Mouse (Mus musculus) urinary bladder, postnatal 36 days (tissue): ENCODE results near the gene Rgs6.

ENCODE experiments used
- DNase-seq, 2 experiments: peaks; one replicate each; pipeline ENCODE4 v3.0.0; 2022; ENCODE audit warnings: low spot score in 2 of 2, mixed read lengths in 1 of 2

Gene Rgs6

DNA sequence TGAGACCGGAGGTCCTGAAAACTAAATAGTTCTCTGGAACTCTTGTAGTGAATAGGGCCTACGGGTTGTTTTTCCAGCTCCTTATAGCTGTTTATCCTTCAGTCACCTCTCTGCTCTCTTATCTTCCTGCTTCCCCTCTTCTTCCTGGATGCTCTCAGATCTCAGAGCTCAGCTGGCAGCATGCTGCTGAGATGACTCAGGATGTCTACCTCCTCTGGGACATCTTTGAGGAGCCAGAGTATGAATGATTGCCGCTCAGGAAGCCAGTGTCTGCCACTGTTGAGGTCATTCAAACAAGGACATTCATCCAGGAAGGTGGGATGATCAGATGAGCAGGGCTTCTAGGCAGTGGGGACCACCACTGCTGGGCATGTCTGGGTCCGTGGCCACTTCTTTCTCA, 498.9 kb downstream of the Rgs6 start:
- no peak for DNase-seq

DNA sequence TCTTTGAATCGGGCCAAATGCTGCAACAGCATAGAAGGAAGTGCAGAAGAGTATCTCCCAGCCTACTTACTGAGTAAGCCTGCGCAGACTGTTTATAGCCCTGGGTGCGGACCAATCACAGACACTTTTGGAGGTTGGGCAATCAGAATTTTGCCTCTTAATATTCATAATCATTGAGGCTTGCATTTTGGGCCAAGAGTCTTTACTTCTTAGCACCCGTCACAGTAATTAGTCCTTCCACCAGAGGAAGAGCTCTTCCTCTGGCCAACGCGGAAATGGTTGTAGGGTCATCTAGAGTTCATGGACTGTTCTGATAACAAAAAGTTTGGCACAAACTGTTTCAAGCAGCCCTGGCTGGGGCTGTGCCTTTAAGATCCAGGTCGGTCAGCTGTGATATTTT, 499.5 kb downstream of the Rgs6 start:
- no peak for DNase-seq

DNA sequence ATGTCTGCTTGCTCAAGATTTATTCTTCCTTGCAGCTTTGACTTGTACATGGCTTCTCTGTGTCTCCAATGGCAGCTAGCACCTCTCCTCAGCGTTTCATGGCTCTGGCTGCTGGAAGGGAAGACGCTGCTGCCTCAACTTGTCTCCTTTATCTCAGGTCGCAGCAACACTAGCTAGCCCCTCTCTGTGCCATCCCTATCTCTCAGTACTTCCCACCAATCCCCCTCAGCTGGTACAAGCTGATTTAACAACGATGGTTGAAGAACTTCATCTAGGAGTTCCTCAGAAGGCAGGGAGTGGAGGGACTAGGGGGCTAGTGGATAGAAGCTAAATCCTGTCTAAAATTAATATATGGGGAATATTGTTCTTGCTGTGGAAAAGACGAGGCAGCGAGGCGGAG, 503.9 kb downstream of the Rgs6 start:
- no peak for DNase-seq

DNA sequence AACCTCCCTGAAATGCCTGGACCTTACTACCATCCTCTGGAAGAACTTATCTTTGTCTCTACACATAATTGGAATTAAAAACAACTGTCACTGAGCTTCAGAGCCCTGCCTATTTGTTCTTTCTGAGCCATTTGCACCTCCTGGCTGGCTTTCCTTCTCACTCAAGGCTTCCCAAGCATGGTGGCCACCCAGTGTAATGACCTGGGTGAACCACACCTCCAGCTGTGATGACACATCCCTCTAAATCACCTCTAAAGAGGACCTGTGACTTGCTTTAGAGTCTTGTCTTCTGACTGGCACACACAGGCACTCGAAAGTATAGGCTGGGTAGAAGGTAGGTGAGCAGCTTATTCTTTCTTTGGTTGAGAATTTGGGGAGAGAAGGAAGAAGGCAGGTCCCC, 509.7 kb downstream of the Rgs6 start:
- DNase-seq: no peak

DNA sequence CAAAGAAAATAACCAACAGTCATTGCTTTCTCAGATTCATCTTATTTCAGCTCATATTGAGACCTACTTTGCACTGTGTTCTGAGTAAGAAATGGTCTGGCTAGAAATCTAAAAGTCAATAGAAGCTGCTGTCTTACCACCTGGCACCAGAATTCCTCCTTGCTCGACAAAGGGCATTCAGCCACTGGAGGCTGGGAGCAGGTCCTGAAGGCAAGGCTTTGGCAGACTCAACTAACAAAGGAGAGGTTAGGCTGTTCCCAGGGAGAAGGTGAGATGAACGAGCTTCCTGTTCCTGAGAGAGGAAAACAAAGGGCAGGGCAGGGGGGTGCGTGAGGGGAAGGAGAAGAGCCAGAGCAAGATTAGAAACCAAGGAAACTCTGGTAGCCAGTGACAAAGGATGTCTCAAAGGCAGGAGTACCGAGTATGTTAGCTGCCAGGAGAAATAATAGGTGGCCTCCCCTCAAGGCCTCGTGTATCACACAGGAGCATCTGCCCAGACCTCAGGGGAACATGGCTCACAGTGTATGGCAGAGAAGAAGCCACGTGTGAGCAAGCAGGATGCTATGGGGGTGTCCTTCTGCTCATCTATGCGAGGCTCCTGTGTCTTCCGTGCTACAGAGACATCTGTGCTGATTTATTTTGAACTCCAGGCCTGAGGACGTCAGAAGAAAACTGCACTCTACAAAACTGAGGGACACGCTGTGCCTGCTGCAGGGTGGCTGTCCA, 510.7 kb downstream of the Rgs6 start:
- no peak for DNase-seq

DNA sequence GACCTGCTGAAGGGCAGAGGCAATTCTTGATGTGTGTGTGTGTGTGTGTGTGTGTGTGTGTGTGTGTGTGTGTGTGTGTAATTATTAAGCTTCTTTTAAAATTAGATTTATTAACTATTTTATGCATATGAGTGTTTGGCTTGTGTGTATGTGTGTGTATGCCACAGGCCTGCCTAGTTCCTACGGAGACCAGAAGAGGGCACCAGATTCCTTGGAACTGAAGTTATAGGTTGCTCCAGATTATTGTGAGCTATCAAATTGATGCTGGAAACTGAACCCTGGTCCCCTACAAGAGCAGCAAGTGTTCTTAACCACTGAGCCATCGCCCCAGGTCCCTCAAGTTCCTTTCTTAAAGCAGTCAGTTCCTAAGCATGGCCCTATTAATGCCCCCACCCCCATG, 511.8 kb downstream of the Rgs6 start:
- no peak for DNase-seq

DNA sequence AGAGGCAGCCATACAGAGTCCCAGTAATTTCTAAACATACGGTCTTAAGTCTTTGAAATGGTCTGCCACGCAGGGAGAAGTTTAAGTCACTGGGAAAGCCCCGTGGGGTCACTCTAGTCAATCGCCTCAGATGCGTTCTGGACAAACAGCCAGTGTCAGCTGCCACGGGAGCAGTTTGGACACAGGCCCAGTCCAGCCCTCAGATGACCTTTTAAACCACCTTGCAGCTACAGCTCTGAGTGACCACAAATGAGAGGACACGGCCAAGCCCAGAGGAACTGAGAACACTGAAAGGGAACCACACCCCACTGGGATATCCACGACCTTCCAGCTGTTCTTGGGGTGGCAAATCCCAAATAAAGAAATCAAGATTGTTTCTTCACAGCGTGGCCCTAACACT, 512.3 kb downstream of the Rgs6 start:
- peak in 1 of 2 experiments; percentile 48 for DNase-seq

DNA sequence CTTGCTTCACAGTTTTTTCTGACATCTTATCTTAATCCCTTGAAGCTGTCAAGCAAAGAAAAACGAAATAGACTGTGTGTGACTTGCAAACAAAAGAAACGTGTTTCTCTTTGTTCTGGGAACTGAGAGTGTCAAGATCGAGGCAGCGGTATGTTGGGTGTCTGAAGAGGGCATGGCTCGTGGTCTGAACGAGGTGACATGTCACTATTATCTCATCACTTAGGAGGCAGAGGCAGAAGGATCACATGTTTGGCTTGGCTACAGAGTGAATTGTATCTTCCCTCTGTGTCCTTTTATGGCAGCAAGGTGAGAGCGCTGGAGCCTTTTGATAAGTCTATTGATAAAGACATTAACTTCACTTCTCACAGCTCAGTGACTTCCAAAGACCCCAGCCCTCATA, 512.8 kb downstream of the Rgs6 start:
- no peak for DNase-seq

DNA sequence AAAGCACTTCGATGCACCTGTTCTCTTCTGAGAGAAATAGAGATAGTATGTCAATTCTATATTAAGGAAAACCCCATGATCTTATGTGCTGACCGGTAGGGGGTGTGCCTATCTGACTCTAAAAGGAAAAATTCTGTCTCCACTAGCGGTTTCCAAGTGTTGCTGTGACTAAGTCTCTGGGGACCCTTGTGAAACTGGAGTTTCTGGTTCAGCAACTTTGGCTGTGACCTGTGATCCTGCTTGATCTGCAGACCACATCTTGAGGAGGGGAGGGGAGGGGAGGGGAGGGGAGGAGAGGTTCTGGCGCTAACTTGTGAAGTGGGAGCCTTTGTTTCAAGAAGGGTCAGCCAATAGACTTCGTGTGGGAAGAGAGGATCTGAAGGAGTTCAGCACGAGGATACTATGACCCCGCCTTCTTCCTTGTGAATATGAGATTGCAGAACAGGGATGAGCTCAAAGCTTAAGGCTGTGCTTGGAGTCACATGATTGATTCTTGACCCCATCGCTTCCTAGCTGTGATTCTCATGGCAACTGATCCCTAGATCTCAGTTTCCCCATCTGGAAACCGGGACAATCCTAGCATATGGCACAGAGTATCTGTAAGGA, 517.5 kb downstream of the Rgs6 start:
- peak; percentile 29 to 47 for DNase-seq

DNA sequence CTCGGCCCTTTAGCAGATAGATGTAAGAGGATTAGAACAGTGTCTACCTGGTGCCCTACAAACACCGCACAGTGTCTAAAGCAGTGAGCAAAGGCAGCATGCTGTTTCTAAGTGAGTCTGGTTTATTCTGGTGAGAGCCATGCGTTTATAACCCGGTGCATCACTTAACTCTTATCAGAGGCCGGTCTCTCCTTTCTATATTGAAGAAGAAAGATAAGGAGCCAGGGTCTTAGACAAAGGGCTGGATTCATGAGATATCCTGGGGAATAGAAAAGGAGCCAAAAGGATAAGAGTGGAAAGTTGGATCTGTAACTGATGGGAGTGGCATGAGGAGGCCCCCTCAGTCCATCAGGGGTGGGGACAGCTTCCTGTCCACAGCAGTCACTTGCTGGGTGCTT, 518.0 kb downstream of the Rgs6 start:
- DNase-seq: no peak

DNA sequence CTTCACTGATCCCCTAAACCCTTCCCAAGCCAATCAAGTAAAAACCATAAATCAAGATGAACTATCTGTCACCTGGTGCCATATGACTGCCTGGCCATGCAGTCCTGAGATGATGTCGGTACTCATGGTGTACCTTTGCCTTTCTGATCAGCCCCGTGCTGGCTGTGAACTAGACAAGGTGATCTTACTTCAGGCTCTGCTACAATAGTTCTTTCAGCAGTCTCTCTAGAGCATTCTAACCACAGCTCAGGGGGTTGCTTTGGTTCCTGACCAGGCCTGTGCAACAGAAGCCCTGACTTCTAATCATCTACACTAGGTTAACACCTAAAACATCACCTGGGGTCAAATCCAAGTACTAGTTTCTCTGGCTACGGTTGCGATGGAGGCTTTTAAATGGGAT, 521.4 kb downstream of the Rgs6 start:
- DNase-seq: no peak

DNA sequence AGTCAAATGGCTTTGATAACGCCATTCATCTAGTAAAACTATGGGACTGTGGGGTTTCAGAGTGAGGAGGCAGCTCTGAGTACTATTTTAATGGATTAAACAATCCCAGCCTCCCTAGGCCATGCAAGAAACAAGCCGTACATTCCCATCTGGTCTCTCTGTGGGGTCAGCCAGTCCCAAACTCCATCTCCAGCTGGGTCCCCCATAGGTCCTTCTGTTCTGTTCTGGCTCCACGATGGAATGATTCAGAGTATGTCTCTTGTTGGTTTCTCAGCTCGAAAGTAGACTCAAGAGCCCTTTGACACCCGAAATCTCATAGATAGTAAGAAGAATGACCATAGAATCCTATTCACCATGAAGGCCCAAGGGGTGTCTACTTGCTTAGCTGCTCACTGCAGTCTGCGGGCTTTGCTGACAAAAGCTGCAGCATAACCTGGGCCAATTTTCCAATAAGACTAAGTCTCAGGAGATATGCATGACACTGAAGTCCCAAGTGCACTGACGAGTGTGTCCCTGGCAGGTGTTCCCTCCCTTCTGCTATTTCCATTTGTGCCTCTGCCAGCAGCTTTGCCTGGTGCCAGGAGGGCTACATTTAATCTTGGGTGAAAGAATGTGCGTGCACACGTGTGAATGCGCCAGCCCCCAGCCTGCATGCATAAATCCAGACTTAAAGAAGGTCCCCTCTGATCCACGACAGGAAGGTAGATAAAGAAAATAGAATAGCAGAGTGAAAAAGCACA, 522.0 kb downstream of the Rgs6 start:
- DNase-seq: no peak

DNA sequence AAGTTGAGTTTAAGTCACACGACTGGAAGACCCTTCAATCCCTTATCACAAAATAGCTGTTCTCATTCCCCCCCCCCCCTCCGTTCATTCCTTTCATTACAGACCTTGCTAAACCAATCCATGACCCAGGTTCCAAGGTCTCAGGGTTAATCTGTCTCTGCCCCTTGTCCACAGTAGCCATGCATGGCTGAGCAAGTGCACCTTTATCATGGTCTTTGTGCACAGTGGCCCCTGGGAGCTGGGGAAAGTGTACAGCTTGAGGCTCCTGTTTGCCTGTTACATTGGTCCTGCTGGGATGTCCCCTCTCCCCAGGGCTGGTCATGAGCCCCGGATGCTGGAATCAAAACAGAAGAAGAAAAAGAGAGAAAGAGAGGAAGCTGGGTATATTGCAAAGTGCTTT, 522.6 kb downstream of the Rgs6 start:
- no peak for DNase-seq

DNA sequence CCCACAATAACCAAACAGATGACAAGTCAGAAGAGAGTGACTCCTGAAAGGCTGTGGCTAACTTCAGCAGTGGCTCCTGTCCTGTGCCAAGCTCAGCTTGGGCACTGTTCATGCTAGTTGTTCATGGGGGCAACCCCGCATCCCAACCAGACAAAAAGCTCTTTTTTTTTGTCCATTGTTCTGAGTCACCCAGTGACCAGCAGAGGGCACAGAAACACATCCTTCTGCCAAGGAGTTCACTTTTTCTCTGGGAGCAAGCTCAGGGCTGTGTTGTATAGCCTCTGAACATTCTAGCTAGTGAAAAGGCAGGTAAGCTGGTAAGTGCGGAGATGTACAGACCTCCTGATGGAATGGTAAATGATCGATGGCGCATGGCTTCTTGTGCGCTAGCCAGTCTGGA, 524.2 kb downstream of the Rgs6 start:
- no peak for DNase-seq

DNA sequence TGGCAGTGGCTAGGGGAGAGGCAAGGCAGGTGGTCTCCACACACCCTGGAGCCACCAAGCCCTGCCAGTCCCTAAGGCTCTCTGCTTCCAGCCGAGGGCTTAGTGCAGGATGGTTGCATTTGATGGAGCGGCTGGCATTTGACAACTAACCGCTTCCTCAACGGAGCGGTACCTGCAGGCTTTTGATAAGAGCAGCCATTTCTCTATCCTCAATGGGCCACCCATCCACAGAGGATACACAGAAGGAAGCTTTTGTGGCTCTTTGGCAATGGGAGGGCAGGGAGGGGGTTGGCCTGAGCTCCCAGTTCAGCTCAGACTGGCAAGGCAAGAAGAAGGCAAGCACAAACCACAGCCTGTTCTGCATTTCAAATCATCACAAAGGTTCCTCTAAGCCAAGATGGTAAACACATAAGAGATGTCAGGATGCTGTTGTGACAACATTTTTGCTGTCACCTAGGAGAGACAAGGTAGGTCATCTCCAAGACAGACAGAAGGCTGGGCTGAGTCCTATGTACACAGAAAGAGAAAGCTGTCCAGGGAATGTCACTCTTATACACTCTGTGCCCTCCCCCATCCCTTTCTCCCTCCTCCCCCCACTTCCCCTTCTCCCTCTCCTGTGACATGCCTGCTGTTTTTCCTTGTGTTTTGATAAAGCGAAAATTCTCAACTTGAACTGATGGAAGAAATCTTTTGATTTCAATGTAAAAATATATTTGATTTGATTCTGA, 525.0 kb downstream of the Rgs6 start:
- no peak for DNase-seq

DNA sequence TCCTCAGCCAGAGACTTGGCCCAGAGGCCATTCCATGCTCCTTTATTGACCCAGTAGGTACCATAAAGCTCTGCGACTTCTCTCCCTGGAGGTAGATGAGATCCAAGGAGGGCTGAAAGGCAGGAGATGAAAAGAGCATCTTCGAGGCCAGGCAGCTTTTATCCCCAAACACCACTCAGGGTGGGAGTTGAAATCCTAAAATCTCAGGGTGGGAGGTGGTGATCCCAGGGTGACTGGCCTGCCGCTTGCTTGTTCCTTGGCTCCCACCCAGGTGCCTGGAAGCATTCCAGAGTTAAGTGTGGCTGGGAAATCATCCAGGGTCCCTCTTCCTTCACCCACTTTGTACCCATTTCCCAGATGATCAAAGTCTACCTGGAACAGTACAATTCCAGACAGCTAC, 525.9 kb downstream of the Rgs6 start:
- no peak for DNase-seq

DNA sequence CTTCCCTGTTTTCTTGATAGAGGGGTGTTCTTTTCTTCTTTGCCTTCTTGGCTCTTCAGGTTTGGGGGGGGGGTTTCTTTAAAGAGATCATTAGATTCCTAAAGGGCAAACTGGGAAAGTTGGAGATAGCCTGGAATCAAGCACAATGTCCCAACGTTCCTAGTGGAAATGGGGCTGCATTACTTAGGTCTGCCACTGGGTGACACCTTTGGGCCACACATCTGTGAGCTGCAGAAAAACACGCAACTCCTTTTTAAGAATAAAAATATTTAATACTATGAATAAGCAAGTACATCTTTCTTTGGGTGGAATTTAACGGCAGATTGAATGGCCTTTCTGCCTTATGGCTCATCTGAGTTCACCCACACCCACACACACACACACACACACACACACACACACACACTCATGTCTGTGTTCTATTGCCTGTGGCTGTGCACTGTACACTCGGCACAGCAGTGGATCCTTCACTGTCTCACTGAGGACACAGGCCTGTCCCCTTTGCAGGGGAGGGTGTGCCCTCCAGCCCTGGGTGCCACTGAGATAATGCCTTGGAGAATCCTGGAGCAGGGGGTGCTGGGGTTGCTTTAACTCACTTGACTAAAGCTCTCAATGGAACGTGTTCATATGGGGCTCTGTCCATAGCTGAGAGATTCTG, 526.4 kb downstream of the Rgs6 start:
- peak; percentile 47 to 63 for DNase-seq

DNA sequence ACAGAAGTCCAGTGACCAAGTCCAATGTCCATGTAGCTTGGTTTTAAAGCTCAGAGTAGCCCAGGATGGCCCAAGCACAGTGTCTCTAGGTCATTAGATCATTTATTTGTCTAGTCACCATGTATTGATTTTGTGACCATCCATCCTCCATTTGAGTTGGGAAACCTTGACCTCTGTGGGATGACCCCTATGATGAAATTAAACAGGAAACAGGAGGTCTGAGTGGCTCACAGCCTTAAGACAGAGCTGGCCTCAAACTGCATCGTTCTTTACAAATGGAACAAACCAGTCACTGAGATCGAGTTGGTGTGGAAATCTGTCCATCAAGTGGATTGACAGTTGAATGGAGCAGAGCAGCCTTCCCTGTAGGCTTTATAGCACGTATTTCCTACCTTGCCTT, 536.0 kb downstream of the Rgs6 start:
- no peak for DNase-seq

DNA sequence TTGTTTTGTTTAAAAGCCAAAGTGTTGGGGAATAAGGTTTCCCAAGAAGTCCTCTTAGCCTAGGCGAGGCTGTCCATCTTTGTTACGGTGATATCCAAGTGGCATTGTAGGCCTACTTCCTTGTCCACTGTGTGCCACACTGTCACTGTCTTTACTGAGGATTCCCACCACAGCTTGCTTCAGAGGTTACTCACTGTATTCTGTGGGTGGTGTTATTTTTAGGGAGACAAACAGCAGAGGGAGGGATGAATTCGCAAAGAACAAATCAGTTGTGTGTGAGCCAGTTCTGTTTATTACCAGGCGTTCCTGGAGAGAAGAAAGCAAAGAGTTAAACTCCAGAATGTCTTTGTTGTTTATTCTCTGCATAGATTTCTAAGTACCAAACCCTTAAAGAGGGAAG, 537.2 kb downstream of the Rgs6 start:
- no peak for DNase-seq

DNA sequence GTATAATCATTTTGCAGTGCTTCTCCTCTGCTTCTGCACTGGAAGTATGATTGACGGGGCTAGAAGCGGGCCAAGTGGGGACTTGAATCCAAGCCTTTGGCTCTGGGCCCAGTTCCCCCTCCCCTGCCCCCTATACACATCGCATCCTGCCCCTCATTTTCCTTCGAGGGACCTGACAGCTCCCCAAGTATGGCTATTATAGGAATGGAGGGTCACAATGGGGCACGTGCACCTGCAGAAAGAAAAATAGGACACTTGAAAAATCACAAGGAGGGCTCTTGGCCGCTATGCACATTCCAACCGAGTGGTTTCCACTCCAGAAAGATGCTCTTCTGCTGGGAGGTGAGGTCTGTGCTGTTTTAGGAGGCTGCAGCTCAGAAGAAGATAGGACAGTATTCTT, 538.8 kb downstream of the Rgs6 start:
- DNase-seq: no peak

DNA sequence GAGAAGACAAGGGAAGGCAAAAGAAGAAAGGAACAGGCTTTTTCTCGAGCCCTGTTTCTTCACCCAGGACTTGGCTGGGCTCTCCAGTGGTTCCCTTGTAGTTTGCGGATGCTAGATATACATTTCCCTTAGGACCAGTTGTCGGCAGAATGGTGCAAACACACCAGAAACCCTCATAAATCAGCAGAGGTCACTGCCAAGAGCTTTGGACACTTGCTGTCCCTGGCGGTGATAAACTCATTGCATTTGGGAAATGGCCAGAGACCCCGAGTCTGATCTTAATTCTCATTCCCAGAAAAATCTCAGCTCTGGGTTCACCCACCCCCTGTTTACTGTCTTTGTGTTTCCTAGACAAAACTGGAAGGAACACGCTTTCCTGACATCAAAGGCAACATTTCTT, 539.9 kb downstream of the Rgs6 start:
- no peak for DNase-seq

DNA sequence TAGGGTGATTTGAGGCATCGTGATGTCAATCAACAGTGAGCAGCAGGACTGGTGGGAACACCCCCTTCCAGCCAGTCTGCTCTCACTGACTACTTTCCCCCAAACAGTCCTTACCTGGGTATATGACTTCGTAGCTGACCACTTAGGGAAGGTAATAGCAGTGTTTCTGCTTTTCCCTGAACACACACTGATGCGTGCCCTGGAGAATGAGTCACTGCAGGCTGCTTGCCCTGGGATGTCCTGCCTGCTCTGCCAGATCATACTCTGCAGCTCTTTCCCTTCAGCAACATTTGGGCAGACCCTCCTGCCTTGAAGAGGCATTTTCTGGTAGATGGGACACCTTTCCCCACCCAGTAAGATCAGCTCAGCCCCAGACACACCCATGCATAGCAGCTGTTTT, 540.5 kb downstream of the Rgs6 start:
- DNase-seq: no peak
